Mouse (Mus musculus) CD4-positive, CD25-positive, alpha-beta regulatory T cell, adult 4 months (primary cell): ENCODE data around the gene Tcte1. TPM values are rescaled to one million over a fixed set of nuclear protein-coding genes. Genes with fewer than 3 reads are reported as not detected.
A peak's percentile ranks its signal among the peaks of the same experiment; 100 is the strongest.

Source experiments
- ATAC-seq: one replicate; pipeline ENCODE4 v1.8.0; 2017
- polyA plus RNA-seq, 2 experiments: library from polyadenylated mRNA; unstranded; fragments of 100-300 nt; shearing (Covaris generic); gene quantifications; one replicate each; pipeline ENCODE4 v1.2.1; 2017

The Tcte1 gene
- polyA plus RNA-seq, 2 experiments from 2014 or later, result not detected

DNA sequence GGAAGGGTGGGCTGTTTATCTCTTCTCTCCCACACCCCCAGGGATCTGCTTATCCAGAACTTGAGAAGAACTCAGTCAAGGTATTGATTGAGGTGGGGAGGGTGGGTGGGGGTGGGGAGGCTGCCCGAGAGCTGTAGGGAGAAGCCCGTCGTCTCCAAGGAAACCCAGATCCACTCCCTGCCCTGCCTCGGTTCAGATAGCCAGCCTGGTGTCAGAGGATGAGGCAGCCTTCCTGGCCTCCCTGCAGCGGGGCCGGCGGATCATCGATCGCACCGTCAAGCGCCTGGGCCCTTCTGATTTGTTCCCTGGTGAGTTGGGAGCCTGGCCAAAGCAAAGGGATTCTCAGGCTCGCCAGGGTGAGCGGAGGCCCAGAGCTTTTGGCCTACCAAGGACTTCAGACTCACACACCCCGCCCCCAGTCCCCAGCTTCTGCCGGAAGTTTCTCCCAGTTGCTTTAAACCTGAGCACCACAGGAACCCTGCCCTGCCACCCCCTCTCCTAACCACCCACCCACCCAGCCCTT is 8.0 kb upstream of the Tcte1 start:
- ATAC-seq, result no peak

DNA sequence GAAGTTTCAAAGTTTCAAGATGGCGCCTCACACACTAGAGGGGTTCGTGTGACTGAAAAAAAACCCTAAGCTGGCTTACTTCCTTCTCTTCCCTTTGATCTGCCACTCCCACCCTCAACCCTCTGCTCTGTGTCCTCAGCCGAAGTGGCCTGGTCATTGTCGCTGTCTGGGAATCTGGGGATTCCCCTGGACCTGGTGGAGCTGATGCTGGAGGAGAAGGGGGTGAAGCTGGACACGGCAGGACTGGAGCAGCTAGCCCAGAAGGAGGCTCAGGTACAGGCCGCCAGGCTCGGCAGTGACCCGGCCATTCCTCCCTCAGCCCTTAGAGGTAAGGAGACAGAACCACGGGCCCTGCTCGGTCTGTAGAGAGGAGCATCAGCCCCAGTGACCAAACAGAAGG is 7.4 kb upstream of the Tcte1 start:
- no peak for ATAC-seq

DNA sequence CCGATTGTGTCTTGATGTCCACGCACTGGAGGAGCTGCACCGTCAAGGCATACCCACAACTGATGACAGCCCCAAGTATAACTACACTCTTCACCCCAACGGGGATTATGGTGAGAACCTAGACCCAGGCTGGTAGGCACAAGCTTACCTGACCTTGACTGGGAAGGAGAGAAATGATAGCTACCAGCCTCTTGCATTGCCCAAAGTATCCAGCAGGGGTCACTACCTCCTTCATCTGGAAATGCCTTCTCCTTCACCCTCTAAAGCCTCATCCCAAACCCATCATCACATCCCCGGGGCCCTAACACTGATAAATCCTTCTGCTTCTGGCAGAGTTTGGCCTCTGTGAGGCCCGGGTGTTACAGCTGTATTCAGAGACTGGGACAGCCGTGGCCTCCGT is 6.7 kb upstream of the Tcte1 start:
- ATAC-seq, result peak; percentile 67

DNA sequence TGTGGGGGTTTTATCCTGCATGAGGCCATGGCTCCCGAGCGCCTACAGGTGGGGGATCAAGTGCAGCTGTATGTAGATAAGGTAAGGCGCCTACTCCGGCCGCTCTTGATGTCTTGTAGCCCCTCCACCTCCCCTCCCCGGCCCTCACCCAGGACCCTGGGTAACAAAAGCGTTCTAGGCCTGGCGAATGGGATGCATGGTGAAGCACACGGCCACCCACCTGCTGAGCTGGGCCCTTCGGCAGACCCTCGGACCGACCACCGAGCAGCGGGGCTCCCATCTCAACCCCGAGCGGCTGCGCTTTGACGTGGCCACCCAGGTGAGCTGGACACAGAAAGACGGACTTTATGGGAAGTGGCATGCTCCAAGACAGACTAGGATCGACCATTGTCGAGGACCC is 6.1 kb upstream of the Tcte1 start:
- no peak for ATAC-seq

DNA sequence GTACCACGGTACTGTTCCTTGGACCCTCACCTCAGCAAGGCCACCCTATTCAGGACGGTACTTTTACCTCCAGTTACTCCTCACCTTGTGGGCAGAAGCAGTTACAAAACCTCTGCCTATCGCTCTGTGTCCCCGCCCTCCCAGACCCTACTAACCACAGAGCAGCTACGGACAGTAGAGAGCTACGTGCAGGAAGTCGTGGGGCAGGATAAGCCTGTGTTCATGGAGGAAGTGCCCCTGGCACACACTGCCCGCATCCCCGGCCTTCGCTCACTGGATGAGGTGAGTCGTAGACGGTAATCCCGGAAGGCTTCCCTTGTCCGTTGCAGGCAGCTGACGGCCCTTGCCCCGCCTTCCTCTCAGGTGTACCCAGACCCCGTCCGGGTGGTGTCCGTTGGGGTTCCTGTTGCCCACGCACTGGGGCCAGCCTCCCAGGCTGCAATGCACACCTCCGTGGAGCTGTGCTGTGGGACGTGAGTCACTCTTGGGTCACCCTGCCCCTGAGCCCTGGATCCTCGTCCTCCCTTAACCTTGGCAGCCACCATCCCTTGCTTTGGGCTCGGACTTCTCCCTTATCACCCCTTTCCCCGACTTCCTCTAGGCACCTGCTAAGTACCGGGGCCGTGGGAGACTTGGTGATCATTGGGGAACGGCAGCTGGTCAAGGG is 5.6 kb upstream of the Tcte1 start:
- ATAC-seq, result no peak

DNA sequence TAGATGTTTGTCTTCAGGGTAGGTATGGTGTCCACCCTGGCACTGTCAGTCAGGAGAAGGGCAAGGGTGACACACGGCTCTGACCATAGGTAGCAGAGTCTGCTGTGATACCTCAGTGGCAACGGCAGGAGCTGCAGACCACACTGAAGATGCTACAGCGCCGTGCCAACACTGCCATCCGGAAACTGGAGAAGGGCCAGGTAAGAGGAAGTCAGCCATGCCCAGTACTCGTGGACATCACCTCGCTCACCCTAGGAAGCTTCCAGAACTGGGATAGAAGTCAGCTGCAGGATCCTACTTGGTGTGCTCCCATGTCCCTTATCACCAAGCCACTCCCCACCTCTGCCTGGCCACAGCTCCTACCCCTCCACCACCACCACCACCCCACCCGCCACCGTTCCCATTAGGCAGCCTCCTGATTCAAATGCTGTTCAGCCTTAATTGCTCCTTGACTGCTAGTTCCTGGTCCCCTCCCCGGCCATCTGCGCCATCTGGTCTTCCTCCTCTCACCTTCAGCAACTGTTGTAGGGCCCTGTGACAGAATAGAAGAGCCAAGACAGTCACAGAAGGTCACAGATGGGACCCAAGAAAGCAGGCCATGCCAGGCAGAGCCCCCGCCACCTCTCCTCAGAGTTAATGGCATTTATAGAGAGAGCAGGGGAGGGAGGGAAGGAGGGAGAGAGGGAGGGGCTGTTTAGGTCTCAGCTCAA is 4.3 kb upstream of the Tcte1 start:
- no peak for ATAC-seq

DNA sequence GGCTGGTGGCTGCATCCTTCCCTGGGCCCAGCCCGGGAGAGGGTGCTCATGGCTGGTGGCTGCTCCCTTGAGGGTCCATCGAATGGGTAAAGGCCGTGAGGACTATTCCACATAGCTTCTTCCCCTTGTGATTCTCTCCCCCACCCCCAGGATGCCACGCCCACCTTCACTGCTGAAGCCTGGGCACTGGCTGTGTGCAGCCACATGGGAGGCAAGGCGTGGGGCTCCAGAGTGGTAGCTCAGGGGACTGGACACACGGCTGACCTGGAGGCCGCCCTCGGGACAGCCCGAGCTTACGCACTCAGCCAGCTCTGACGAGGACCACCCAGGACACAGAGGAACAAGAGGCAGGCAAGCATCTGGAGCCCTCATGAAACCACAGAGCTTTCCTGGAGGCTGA is 3.1 kb upstream of the Tcte1 start:
- ATAC-seq, result no peak

DNA sequence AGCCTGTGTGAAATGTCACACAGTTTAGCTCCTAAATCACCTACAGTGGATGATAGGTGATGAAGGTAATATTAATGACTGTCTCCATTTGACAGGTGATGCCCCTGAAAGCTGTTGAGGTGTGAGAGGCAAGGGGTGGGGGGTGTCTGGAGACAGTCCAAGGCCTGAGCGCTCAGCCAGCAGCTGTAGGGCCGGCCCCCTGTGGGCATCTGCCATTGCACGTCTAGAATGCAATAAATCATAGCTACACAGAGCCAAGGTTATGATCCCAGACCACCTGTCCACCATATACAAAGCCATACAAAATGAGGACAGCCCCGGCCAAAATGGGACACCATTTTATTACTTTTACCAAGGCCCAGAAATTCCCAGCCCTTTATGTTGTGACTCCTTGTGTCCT is 1.7 kb downstream of the Tcte1 start:
- ATAC-seq, result no peak

DNA sequence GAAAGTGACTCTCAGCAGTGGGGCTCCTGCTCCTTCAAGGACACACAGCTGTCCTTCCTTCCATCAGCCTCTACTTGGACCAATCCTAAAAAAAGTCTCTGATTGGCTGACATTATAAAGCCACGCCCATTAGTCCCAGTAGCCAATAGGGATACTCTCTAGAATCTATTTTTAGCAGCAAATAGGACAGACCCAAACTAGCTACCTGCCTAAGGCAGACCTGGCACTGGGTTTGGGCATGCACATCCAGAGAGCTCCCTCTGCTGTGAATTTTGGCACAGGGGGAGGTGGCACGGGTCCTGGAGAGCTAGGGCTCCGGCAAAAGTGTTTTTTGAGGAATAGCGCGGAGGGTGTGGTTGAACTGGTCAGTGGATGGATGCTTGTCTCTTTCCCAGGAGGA is 3.3 kb downstream of the Tcte1 start:
- ATAC-seq, result no peak

DNA sequence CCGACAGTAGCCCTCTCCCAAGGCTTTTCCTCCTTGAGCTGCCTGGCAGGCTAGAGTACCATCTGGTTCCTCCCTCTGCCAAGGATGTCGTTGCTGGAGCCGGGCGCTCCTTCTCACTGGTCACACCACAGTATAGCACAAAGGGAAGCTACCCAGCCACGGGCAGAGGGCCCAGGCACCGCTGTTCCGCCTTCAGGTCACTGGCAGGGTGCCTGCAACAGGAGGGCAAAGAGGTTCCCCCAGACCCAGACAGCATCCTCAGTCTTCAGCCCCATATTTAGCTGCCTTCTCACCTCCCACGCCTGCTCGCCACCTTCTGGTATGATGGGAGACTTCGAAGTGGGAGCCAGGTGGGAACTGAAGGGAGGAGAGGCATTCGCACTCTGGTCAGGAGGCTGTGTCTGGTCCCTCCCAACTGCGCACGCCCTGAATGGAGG is 7.1 kb downstream of the Tcte1 start:
- no peak for ATAC-seq

DNA sequence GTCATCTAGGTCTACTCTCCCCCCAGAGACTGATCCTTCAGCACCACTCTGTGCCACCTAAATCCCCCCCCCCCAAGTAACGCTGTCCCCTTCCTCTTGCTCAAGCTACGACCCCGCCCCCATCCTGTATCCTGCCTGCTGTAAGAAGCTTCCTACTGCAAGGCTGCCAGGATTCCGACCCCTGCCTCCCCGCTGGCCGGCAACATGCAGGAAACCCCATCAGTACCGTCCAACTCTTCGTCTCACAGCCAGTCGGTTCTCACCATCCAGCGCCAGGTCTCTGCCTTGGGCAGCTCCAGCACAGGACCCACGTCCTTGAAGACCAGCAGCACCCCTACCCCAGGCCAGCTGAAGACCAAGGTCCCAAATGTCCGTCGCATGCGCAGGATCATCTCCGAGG is 9.7 kb downstream of the Tcte1 start:
- no peak for ATAC-seq

DNA sequence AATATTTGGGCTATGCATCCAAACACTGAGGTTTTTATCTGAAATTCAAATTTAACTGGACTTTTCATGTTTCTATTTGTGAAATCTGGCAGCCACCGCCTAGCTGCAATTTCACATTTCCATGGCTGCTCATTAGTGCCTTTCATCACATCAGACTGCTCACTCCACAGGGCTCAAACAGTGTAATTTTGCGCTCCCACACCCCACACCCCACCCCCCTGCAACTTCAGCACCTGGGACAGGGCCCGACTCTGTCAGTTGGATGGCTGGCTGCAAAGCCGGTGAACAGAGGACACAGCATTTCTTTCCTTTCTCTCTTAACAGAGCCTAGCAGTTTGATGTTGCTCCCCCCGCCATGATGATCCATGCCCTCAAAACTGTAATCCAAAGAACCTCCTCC is 13.0 kb downstream of the Tcte1 start:
- ATAC-seq, result no peak

DNA sequence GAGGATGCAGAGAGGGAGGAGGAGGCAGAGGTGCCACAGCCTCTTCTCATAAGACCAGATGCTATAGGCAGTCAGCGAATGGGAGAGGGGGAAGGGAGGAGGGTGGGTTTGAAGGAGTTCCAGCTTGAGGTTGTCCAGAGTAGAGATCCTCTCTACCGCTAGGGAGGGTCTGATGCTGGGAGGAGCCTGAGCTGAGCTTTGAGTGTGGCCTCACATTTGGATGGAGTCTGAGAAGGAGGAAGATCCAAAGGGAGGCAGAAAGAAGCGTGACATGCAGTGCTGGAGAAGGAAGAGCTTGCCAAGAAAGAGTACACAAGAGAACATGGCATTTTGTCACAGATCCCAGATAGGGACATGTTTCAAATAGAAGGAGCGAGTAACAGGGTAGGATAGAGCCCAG is 15.2 kb downstream of the Tcte1 start:
- no peak for ATAC-seq

DNA sequence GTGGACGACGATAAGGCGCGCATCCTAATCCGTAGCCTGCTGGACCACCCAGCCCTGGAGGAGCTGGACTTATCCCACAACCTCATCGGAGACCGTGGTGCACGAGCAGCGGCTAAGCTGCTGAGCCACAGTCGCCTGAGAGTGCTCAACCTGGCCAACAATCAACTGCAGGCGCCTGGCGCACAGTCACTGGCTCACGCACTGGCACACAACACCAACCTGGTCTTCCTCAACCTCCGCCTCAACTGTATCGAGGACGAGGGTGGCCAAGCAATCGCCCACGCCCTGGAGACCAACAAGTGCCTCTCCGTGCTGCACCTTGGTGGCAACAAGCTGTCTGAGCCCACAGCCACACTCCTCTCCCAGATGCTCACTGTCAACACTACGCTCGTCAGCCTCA is 16.4 kb downstream of the Tcte1 start:
- ATAC-seq, result no peak

DNA sequence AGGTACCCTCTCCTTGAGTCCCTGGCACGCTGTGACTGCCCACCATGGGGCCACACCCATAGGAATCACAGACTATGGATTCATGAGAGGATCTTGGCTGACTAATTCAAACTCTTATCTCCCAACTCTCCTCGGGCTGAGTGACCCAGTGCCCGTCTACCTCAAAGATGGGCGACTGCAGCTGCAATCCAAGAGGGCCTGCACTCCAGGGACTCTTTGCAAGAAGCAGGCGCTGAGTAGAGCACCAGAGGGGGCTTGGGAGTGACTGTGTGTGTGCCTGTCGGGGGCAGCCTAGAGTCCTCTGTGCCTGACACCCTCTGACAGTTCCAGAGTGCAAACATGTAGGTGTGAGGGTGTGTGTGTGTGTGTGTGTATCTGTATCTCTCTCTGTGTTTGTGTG is 18.9 kb downstream of the Tcte1 start:
- ATAC-seq, result no peak

DNA sequence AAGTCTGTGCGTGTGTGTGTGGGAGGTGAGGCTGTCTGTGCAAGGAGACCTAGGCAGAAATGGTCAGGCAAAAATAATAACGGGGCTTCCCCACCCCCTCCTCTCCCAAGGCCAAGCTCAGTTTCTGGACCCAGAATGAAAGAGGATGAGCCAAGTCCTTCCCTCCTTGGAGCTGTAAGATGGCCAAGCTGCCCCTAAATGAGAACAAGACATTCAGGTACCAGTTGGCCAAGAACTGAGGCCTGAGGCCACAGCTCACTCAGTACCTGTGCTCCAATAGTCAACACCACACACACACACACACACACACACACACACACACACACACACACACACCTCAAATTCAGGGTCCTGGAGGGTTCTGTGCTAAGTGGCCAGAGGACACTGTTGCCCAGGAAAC is 19.5 kb downstream of the Tcte1 start:
- no peak for ATAC-seq

DNA sequence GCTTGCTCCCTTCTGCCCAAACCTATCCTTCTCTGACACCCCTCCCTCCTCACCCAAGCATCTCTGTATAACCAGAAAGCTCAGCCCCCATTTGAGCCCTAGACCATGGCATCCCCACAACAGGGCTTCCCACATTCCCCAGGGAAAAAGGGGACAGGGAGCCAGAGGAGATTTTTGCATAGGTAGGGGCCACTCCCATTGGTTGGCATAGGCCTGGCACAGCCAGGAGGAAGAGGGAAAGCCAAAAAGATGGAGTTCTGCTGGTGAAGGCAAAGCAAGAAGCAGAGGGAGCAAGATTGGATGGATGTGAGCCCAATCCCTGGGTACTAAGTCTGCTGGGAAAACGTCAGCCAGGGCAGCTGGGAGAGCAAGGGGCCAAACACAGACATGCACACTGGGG is 19.9 kb downstream of the Tcte1 start:
- no peak for ATAC-seq

DNA sequence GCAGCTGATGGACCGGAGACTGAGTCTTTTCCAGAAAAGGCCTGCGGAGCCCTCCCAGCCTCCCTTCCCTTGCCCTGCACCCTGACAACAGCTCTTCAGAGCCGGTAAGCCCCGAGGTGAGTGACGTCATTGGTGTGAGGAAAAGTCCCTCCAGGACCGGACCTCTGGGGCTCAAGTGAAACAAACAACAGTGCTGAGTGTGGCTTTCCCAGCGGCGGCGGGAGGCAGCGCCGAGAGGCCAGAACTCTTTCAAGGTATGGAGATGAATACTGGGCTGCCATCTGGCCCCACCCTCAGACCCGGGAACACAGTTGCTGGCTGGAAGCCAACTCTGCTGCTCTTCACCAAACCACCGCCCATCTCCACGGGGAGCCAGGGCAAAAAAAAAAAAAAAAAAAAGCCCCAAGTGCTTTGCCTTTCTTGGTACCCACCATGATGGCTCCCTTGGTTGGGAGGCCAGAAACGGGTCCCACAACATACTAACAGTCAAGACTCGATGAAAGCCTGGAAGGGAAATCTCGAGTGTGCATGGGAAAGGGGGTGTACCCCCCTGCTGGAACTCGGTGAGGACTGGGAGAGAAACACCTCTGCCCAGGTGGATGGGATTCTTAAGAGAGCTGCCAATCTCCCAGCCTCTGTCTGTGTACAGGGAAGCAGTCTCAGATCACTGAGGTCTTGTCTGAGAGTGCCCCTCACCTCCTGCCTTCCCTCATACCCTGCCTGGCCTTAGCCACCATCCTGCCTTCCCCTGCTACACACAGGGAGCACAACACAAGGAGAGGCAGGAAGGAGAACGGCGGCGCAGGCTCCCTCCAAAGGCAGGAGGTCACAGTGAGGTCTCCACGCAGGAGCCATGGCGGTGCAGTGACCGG is 21.0 kb downstream of the Tcte1 start:
- ATAC-seq, result no peak

DNA sequence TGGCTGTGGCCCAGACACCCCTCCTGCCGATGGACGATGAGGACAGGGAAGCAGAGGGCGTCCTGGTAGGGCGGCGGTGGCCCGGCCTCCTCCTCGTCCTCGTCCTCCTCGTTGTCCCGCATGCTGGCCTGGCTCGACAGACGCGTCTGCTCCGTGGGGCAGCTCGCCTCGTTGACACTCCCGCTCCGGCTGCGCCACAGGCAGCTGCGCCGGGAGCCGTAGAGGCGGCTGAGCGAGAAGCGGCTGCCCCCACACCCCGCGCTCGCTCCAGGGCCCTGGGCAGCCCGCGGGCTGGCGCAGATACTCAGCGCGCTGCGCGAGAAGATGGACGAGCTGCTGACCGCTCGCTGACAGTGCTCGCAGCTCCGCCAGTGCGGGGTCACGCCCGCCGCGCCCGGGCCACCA is 21.6 kb downstream of the Tcte1 start:
- no peak for ATAC-seq

DNA sequence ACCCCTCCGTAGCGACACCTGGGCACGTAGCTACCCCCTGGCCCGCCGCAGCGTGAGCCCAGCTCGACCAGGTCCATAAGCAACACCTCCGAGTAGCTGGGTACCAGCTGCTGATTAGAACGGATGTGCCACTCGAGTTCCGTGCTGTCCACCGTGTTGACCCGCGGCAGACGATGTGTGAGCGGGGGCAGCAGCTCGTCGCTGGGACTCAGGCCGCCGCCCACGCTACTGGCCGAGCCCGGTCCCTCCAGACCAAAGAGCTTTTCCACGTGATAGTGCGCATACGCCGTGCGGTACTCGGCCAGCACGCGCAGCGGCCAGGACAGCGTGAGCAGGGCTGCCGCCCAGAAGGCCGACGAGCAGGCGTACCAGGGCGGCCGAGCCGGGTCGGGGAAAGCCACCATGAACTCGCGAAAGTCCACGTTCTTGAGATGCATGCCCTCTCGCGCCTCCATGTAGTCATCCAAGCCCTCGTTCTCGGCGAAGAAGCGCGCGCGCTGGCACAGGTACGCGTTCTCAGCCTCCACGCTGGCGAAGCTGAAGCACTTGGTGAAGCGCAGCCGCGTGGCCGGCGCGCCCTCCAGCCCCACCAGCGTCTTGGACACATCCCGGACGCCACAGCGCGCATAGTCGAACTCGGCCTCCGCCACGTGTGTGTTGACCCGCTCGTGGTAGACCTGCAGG is 22.2 kb downstream of the Tcte1 start:
- no peak for ATAC-seq

DNA sequence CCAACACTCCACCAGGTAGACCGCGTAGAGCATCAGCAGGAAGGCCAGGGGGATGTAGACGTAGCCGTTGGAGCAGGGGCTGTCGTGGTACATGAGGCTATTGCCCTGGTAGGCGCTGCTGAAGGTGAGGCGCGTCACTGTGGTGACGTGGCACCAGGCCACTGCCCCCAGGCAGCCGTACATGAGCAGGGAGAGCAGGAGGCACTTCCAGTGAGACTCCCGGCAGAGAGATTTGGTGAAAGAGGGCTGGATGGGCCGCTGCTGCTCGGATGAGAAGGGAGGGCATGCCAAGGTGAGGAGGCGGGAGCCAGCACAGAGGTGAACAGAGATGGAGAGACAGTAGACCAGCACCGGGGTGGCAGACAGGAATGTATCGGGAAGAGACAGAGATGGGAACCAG is 23.7 kb downstream of the Tcte1 start:
- ATAC-seq, result no peak

DNA sequence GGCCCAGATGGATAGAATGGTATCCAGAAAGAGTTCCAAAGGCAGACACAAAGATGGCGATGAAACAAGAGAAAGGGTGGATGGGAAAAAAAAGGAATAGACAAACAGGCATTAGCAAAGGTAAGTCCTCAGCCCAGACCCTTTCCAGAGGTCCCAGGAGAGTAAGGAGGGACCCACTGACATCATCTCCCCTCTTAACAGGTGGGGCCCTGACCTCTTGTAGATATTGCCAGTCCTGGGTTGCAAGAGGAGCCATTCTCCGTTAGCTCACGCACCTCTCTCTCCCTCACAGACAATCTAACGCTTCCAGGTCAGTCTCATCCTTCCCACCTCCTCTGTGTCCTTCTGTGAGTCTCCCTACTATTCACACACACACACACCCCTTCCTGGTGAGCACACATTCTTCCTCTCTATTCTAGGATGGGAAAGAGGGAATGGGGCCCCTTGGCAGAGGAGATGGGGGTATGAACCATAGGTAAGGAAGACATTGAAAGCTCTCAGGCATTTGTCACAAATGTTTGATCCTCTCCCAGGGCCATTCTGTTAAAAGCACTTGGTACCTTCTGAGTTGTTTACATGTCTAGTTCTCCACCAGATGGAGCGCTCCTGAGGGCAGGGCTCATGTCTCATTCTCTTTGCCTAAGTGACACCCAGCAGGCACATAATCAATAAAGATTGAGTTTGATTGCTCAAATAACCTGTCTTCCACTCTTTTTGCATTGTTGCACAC is 24.4 kb downstream of the Tcte1 start:
- ATAC-seq, result no peak
